Mouse (Mus musculus) heart, postnatal 10 days (tissue): ENCODE data around the gene Gje1. TPM values are rescaled to one million over a fixed set of nuclear protein-coding genes. Genes with fewer than 3 reads are reported as not detected.

Experiments
- DNase-seq, 2 experiments: peaks; one replicate each; pipeline ENCODE4 v3.0.0; 2021
- intact Hi-C: fragments of 180-260 bp; cut with DNase I; formaldehyde crosslinking; loops from one replicate; pipeline ENCODE4 v1.15.1; 2025
- total RNA-seq, 2 experiments: library from RNA; stranded (reverse); gene quantifications; 2 replicates each; pipeline ENCODE4 v1.2.3; 2021

Gje1 gene
- not detected for total RNA-seq

DNA sequence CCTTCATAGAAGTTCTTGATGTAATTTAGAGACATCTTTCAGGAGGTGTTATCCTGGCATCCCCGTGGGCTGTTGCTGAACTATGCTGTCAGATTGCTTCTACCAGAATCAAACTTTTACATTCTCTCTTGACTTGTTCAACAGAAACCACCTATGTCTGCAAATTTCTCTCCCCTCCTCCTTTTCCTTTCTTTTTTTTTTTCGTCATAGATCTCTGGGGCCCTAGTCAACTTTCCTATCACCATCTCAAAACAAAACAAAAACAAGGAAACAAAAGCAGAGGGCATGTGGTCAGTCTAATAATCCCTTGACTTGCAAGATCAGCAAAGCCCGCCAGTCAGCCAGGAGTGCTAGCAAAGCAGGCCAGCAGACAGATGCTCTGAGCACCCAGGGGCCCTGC is at the start of gene Gje1:
Gene Gje1, minus strand, starts transcription at position 101 of the 400 bp plus-strand sequence.
- intact Hi-C loops = no loop called here
- DNase-seq = no peak

DNA sequence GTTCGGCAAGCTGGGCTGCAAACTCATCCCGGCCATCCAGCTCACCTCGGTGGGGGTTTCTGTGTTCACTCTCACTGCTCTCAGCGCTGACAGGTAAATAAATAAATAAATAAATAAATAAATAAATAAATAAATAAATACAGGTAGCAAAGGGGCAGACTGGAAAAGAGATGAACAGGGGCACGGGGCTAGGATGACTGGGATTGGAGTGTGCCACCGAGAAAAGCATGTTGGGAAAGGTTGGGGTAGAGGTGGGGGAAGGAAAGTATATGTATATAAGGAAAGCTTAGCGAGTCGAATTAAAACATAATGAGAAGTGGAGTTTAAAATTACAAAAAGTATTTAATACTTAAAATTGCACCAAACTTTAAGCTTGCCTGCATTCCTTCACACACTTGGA is 42.6 kb upstream of the Gje1 start:
- intact Hi-C loops = no loop called here
- no peak for DNase-seq

DNA sequence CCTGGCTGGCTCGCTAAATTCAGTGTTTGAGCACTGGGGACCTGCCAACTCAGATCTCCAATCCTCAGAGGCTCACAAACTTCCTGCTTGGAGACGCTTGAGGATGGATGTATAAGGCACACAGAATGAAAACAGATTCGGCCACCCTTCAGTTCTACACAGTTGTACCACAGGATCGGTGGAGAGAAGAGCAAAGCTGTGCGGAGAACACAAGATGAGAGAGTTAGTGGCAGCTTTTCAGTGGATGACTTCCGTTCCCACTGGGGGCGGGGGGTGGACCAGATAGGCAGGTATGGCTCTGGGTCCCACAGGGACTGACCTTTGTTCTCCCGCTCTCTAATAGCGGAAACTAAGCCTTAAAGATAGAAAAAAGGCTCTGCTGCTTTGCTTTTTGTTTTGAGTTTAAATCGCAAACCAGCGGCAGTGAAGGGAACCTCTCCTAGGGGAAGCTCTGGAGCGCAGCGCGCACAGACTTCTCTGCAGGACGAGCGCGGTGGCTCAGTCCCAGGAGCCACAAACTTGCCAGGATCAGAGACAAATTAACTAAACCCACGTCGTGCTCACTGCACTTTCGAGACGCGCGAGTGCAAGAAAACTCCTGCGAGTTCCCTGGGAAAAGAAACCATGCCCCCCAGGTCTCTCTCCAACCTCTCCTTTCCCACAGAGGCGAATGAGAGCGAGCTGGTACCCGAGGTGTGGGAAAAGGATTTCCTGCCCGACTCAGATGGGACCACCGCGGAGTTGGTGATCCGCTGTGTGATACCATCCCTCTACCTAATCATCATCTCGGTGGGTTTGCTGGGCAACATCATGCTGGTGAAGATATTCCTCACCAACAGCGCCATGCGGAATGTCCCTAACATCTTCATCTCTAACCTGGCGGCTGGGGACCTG is 41.9 kb upstream of the Gje1 start:
- intact Hi-C loops = no loop called here
- peak in 1 of 2 experiments; percentile 3 for DNase-seq

DNA sequence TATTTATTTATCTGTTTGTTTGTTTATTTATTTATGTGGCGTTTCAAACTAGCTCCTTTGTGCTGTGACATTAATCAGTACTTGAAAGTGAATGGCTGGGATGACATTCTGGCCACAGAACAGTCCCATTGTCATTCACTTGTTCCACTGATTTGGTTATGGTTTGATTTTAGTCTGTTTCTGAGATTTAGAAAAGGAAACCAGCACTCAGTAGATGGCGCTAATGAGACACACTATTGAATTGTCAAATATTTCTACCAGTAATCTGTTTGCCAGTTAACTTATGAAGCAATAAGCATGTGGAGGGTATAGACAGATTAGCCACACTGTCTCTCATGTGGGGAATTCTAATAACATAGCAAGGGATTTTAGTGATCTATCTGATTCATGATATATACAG is 16.3 kb upstream of the Gje1 start:
- DNase-seq = peak; percentile 24 to 63
- intact Hi-C loops = loop anchor here (2.0 kb wide), 1 partner anchor 439 kb away; no protein-coding TSS in a partner anchor

DNA sequence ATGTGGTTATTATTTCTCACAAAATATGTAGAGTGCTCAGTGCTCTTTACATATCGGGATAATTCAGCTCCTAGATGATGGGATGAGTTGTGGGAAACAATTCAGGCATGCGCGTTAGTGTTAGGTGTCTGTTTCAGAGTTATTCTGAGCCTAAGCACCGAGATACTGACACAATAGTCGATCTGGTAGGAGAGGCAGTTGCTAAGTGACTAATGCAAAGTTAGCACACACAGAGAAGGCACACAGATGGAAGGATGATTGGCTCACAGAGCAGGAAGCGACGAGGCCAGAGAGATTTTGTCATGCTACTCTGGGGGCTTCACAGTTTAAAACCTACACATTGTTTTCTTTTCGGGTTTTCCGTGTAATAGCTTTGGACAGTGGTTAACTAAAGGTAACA is 7.7 kb upstream of the Gje1 start:
- intact Hi-C loops = no loop called here
- no peak for DNase-seq

DNA sequence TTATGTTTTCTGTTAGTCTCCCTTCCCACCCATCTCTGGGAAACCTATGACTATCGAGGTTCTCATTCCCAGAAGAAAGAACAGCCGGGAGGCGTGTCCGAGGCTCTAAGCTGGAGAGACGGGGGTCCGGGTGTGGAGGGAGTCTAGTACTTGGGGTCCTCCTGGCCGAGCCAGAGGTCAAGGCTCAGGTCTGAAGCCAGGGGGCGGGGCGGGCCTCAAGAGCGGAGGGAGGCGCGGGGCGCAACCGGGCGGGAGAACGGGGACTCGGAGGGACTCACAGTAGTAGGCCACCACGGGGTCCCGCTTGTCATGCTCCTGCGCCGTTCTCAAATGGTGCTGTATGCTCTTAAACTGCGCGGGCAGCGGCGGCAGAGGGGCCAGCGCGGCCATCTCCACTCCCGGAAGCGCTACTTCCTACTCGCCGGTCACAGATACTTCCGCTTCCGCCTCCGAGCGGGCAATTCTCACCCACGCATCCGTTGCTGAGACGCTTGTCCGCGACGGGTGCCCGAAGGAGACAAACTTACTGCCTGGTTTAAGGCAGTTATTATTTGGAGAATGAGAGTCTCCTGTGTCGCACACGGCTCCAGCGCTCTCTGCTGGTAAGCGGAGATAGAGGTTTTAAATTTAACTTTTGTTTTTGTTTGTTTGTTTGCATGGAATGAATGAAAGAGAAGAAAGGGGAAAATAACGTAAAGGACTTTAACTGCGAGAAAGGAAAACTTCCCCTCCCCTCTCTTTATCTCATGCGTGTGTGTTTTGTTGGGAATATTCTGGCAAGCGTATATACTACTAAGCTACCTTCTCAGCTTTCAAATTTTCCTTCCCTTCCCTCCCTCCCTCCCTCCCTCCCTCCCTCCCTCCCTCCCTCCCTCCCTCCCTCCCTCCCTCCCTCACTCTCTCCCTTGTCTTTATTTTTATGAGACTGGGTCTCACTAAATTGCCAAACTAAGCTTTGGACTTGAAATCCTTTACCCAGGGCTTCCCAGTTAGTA is 12.6 kb downstream of the Gje1 start, which contains the start of the genes Vta1 and Nmbr:
Gene Vta1, minus strand, starts transcription at position 489 of the 995 bp plus-strand sequence.
Gene Nmbr, plus strand, starts transcription at position 520 of the 995 bp plus-strand sequence.
- intact Hi-C loops = loop anchor here (1.0 to 10.0 kb wide), 4 partner anchors 161 to 1687 kb away; partner anchors contain the start of gene Adgrg6
- peak; percentile 99 for DNase-seq

DNA sequence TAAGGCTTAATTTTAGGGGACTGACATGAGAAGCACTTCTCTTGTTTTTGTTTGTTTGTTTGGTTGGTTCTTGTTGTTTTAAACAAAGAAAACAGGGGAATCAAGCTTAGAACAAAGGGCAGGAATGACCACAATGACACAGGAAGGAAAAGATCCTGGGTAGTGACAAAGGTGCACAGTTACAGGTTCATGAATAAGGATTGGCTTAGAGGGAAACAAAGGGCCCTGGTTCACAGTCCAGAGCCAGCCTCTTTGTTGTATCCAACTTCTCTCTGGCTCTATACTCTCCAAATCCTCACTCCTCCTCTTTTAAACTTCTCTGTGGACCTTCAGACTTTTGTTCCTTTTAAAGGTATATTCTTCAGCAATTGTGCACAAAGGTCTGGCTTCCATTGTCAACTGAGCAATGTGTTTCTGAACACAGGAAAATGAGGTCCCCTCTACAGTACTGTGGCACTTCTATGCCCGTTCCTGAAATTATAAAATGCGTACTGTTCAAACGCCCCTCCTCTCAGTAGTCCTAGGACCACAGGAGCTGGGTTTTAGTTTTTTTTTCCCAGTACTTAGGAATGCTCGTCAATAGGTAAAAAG is 14.1 kb downstream of the Gje1 start:
- no peak for DNase-seq
- intact Hi-C loops = loop anchor here (2.0 to 10.0 kb wide), 2 partner anchors 159 to 1685 kb away; partner anchors contain the start of gene Adgrg6

DNA sequence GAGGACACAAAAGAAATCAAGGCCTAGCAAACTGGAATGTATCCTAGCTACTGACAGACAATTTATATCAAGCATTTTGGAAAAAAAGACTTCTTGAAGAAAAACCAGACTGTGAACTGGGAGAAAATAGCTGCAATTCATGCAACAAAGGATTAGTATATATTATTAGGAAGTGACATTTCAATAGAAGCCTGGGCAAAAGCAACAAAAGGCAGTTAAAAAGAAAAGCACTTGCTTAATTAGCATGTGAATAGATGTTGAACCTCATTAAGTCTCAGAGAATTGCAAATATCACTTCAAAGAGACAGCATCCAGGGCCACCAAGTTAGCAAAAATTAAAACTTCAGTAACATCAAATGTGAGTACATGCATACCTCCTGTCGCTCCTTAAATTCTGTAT is 14.8 kb downstream of the Gje1 start:
- DNase-seq = no peak
- intact Hi-C loops = loop anchor here (10.0 kb wide), 1 partner anchor 158 kb away; the partner anchor contains the start of gene Adgrg6

DNA sequence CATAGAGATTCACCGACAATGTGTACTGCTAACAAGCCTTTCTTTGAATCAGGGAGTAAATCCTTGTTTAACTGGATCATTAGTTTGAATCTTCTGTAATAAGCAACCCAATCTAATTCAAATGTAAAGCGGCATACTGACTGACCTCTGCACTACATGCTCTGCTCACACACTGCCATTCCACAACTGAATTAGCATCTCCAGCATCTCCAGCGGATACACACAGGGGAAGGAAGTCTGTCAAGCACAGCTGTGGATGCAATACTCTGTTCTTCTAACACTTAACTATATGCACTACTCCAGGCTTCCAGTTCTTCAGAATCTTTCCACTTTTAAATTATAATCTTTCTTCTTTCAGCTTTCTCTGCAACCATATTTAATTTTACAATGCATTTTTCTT is 27.7 kb downstream of the Gje1 start:
- intact Hi-C loops = no loop called here
- no peak for DNase-seq

DNA sequence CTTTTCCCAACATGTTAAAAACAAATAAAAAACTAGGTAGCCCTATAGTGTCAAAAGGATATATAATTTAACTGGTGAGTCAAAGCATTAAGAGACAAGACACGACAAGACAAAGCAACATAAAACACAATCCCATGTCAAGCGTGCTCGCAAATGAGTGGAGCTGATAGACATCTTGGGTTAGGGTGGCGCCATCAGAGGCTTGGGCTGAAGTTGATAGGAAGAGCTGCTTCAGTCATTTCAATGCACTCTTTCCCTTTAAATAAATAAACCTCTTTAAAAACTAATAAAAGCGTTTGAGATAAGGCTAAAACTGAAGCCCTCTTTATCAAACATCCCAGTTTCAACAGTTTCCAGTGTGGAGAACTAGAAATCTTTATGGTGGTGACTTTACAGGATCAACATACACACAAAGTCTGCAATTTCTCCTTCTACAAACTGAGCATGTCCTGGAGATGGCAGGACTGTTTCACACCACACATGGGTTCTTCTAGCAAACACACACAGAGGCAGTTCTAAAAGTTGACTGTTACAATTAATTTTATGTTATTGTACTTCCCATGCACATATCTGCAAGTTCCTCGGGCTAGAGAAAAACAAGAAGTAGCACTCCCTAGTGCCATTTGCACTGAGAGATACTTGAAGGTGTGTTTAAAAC is 29.1 kb downstream of the Gje1 start:
- intact Hi-C loops = no loop called here

DNA sequence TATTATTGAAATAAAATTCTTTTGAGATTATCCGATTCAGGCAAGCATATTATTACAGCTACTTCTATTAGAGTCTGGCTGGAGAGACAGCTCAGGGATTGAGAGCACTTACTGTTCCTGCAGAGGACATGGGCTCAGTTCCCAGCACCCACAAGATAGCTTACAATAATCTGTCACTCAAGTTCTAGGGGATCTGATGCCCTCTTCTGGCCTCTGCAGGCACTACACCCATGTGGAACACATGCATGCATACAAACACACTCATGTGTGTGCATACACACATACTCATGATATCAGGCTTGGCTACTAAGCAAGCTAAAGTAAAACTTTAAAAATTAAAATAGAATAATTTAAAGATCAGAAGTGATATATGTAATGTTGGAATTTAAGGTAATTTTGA is 32.4 kb downstream of the Gje1 start:
- intact Hi-C loops = no loop called here
- DNase-seq = no peak

More for the DNA sequence above, 29.1 kb downstream of the Gje1 start:
- DNase-seq = no peak

DNA sequence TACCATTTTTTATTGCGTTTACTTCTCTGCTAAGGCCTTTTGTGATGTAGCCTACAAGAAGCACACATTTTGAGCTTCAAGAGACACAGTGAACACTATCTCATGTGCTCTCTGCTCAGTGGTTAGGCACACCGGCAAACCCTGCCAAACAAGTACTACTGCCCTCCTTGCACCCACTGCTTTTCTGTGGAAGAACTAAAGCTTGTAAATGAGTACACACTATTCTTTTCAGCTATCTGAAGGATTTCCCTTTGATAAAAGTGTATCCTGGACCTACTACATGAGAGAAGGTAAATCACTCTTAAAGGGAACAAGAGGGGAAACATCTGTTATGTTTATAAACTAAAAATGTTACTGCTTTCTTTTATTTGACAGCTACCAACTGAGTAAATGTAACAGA is 51.9 kb downstream of the Gje1 start:
- intact Hi-C loops = no loop called here
- no peak for DNase-seq

Other genes with a start within 250 kb of the Gje1 start
- gene Adgrg6, start 172.6 kb downstream of the Gje1 start, total RNA-seq = 1 to 10 TPM; 3.8 to 4.3 TPM
- gene Vta1, start 12.7 kb downstream of the Gje1 start, total RNA-seq = 10 to 100 TPM; 36.5 to 44.5 TPM
- gene Nmbr, start 12.6 kb downstream of the Gje1 start, total RNA-seq = not detected